Mouse (Mus musculus): ENCODE data around the gene Pcgf3. TPM values are rescaled to one million over a fixed set of nuclear protein-coding genes. Genes with fewer than 3 reads are reported as not detected.
A peak's percentile ranks its signal among the peaks of the same experiment; 100 is the strongest.

The Pcgf3 gene
- total and polyA plus RNA-seq, 2 experiments from 2014 or later, result 17.6 to 34.9 TPM

GRCm38 (mm10) chr5:108550207-108550594, 89.2 kb downstream of the Pcgf3 start:
- H3K27ac ChIP-seq (ENCODE audit: low read depth, low read length), result peak overlapping the region; percentile 87
- H3K27me3 ChIP-seq (ENCODE audit: insufficient read depth, low read length), result no peaks in the 10 kb centered on the region
- DNase-seq (ENCODE audit: low spot score) (peak; percentile 48), ATAC-seq (ENCODE audit: low FRiP score) (peak; percentile 71)
- H3K4me3 ChIP-seq (ENCODE audit: low read depth, low read length), result peak overlapping the region; percentile 63
- peak overlapping the region; percentile 83 for H3K9ac ChIP-seq (replicated peaks; ENCODE audit: low read length, poor library complexity, severe bottlenecking)
- H3K9me3 ChIP-seq (ENCODE audit: low read length), result no peaks in the 10 kb centered on the region
- TF ChIP-seq CTCF (IDR thresholded peaks at IDR 0.05), result no peak
- WGBS, result 0% methylated on average over 16 of the region's 16 CpGs
- 0 out of 2 replicates have a peak, but pooled peaks cover 3% of the 10 kb centered on the region for H3K36me3 ChIP-seq (ENCODE audit: insufficient read depth, low read length)
- peaks cover 3% of the 10 kb centered on the region; the same call in 1 of the 2 replicates for H3K4me1 ChIP-seq (ENCODE audit: insufficient read depth, low read length)
- peak overlapping the region; percentile 75 for H3K4me2 ChIP-seq (ENCODE audit: low read depth, low read length, poor library complexity, severe bottlenecking)

DNA sequence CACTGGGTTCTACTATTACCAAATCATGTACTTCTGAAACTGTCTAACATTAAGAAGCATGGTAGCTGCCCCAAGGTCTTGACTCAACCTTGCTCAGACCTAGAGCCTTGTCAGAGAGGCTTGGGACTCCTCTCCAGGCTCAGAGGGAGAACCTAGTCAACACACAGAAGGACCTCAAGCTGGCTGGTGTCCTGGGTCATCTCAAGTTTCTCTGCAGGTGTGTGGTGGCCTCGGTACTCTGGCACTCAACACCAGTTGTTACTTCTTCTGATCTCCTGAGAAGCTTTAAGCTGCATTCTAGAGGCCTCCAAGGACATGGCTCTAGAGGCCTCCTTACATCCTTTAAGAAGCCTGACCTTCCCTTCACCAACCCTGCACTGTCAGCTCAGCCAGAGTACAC, 93.0 kb downstream of the Pcgf3 start:
- no peaks in the 10 kb centered on the region for H3K27me3 ChIP-seq (ENCODE audit: insufficient read depth, low read length)
- no peak overlapping the region for H3K4me3 ChIP-seq (ENCODE audit: low read depth, low read length)
- H3K27ac ChIP-seq (ENCODE audit: low read depth, low read length), result no peak overlapping the region
- H3K4me1 ChIP-seq (ENCODE audit: insufficient read depth, low read length), result no peaks in the 10 kb centered on the region; the same call in 1 of the 2 replicates
- H3K9me3 ChIP-seq (ENCODE audit: low read length), result no peaks in the 10 kb centered on the region
- no peak for TF ChIP-seq CTCF (IDR thresholded peaks at IDR 0.05)
- no peaks in the 10 kb centered on the region for H3K36me3 ChIP-seq (ENCODE audit: insufficient read depth, low read length)
- H3K9ac ChIP-seq (replicated peaks; ENCODE audit: low read length, poor library complexity, severe bottlenecking), result no peak overlapping the region
- no peak overlapping the region for H3K4me2 ChIP-seq (ENCODE audit: low read depth, low read length, poor library complexity, severe bottlenecking)
- no peak for ATAC-seq (ENCODE audit: low FRiP score)
- no peak for DNase-seq (ENCODE audit: low spot score)
- WGBS, result 75% methylated on average over 1 of the region's 1 CpGs

Other genes with a start within 250 kb of the Pcgf3 start
- 35.1 and 45.7 TPM in 2 replicates for gene Dr1, start 192.3 kb upstream of the Pcgf3 start, total RNA-seq (2014; rRNA removed)
- 39.3 and 40.2 TPM in 2 replicates for gene Dr1, start 192.3 kb upstream of the Pcgf3 start, polyA plus RNA-seq (2015; fragmentation: Nextera tagmentation; extraction: Ambion mirVana)
- 6.5 and 6.8 TPM in 2 replicates for gene Pigg, start 148.6 kb upstream of the Pcgf3 start, total RNA-seq (2014; rRNA removed)
- 2.2 and 2.4 TPM in 2 replicates for gene Pigg, start 148.6 kb upstream of the Pcgf3 start, polyA plus RNA-seq (2015; fragmentation: Nextera tagmentation; extraction: Ambion mirVana)
- 96.8 and 116 TPM in 2 replicates for gene Gm42517, start 93.3 kb upstream of the Pcgf3 start, total RNA-seq (2014; rRNA removed)
- gene Gm42517, start 93.3 kb upstream of the Pcgf3 start, polyA plus RNA-seq (2015; fragmentation: Nextera tagmentation; extraction: Ambion mirVana), result 4.6 and 5.7 TPM in 2 replicates
- not detected in 2 replicates for gene Pde6b, start 72.8 kb upstream of the Pcgf3 start, total RNA-seq (2014; rRNA removed)
- 0.12 TPM in 1 of 2 replicates, not detected in the other for gene Pde6b, start 72.8 kb upstream of the Pcgf3 start, polyA plus RNA-seq (2015; fragmentation: Nextera tagmentation; extraction: Ambion mirVana)
- gene Atp5k, start 26.8 kb upstream of the Pcgf3 start, total RNA-seq (2014; rRNA removed), result 82.6 and 90.9 TPM in 2 replicates
- gene Atp5k, start 26.8 kb upstream of the Pcgf3 start, polyA plus RNA-seq (2015; fragmentation: Nextera tagmentation; extraction: Ambion mirVana), result 533 and 539 TPM in 2 replicates
- gene Mfsd7a, start 12.3 kb upstream of the Pcgf3 start, total RNA-seq (2014; rRNA removed), result 0.09 and 0.22 TPM in 2 replicates
- 0.14 TPM in 1 of 2 replicates, not detected in the other for gene Mfsd7a, start 12.3 kb upstream of the Pcgf3 start, polyA plus RNA-seq (2015; fragmentation: Nextera tagmentation; extraction: Ambion mirVana)
- gene Cplx1, start 88.8 kb downstream of the Pcgf3 start, total RNA-seq (2014; rRNA removed), result 47.2 and 66.4 TPM in 2 replicates
- 97.4 and 117 TPM in 2 replicates for gene Cplx1, start 88.8 kb downstream of the Pcgf3 start, polyA plus RNA-seq (2015; fragmentation: Nextera tagmentation; extraction: Ambion mirVana)
- gene Gak, start 168.5 kb downstream of the Pcgf3 start, total RNA-seq (2014; rRNA removed), result 76.7 and 77.1 TPM in 2 replicates
- 46.1 and 48.6 TPM in 2 replicates for gene Gak, start 168.5 kb downstream of the Pcgf3 start, polyA plus RNA-seq (2015; fragmentation: Nextera tagmentation; extraction: Ambion mirVana)
- gene Tmem175, start 168.5 kb downstream of the Pcgf3 start, total RNA-seq (2014; rRNA removed), result 34.1 and 37.6 TPM in 2 replicates
- 34.2 and 41.4 TPM in 2 replicates for gene Tmem175, start 168.5 kb downstream of the Pcgf3 start, polyA plus RNA-seq (2015; fragmentation: Nextera tagmentation; extraction: Ambion mirVana)
- 9.2 and 10.9 TPM in 2 replicates for gene Idua, start 199.1 kb downstream of the Pcgf3 start, total RNA-seq (2014; rRNA removed)
- 8.8 and 9.8 TPM in 2 replicates for gene Idua, start 199.1 kb downstream of the Pcgf3 start, polyA plus RNA-seq (2015; fragmentation: Nextera tagmentation; extraction: Ambion mirVana)
- gene Dgkq, start 208.4 kb downstream of the Pcgf3 start, total RNA-seq (2014; rRNA removed), result 45.4 and 51.8 TPM in 2 replicates
- 23.5 and 23.7 TPM in 2 replicates for gene Dgkq, start 208.4 kb downstream of the Pcgf3 start, polyA plus RNA-seq (2015; fragmentation: Nextera tagmentation; extraction: Ambion mirVana)
- 9.3 and 10.1 TPM in 2 replicates for gene Slc26a1, start 214.3 kb downstream of the Pcgf3 start, total RNA-seq (2014; rRNA removed)
- gene Slc26a1, start 214.3 kb downstream of the Pcgf3 start, polyA plus RNA-seq (2015; fragmentation: Nextera tagmentation; extraction: Ambion mirVana), result 4.2 and 5.3 TPM in 2 replicates
- gene Fgfrl1, start 231.2 kb downstream of the Pcgf3 start, total RNA-seq (2014; rRNA removed), result 12.9 and 20.4 TPM in 2 replicates
- gene Fgfrl1, start 231.2 kb downstream of the Pcgf3 start, polyA plus RNA-seq (2015; fragmentation: Nextera tagmentation; extraction: Ambion mirVana), result 5.4 and 5.7 TPM in 2 replicates